Mouse (Mus musculus): ENCODE results near the gene Krtap5-1. TPM values are rescaled to one million over a fixed set of nuclear protein-coding genes. Genes with fewer than 3 reads are reported as not detected.
A peak's percentile ranks its signal among the peaks of the same experiment; 100 is the strongest.
"Not testable (repeated sequence)": the region's sequence is repeated elsewhere in the genome, so short reads cannot be mapped to it uniquely, and the experiment has no call there.

Gene Krtap5-1
- total and polyA plus RNA-seq, 3 experiments: not detected

DNA sequence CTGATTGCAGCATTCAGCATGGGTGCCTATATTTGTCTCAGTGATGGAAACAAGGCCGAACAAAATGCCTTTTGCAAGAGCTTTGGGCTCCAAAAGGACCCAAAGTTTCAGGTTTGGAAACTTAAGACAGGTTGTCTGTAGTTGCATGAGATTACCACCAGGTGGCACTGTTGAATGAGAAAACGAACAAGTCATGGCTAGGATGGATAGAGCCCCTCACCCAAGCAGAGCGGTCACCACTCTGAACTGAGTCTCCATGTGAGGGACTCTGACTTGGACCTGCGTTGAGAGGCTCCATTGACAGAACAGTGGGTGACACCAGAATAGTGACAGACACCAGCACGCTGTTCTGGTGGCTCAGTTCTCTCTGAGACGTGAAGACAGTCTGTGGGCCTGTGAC, 19.6 kb upstream of the Krtap5-1 start:
- Histone ChIP-seq H3K9me3 (replicated peaks; ENCODE audit: insufficient read depth, low read length) (no peaks in the 10 kb centered on the region), H3K27me3 (ENCODE audit: control insufficient read depth in 1 of 2, insufficient read depth in 2 of 2, low read length in 2 of 2) (peaks cover 0 to 6% of the 10 kb centered on the region in 2 experiments; a peak in 3 of 4 replicates), H3K27ac (ENCODE audit: control insufficient read depth, low read depth, low read length) (no peak overlapping the region), H3K4me3 (ENCODE audit: control insufficient read depth in 1 of 2, insufficient read depth in 1 of 2, low read depth in 2 of 2, low read length in 2 of 2) (no peak overlapping the region), H3K79me2 (ENCODE audit: control insufficient read depth, insufficient read depth, low read length, poor library complexity) (no peaks in the 10 kb centered on the region), H3K36me3 (ENCODE audit: control insufficient read depth in 1 of 2, insufficient read depth in 2 of 2, low read length in 2 of 2) (no peaks in the 10 kb centered on the region), H3K4me1 (ENCODE audit: control insufficient read depth in 1 of 2, insufficient read depth in 2 of 2, low read length in 2 of 2) (no peaks in the 10 kb centered on the region), H3K9ac (ENCODE audit: control insufficient read depth, low read depth, low read length, poor library complexity, severe bottlenecking) (no peak overlapping the region)
- peak; percentile 52 to 86 (median 74) for TF ChIP-seq CTCF (IDR thresholded peaks at IDR 0.05 in 2 of 3, conservative IDR thresholded peaks at IDR 0.05 in 1 of 3; ENCODE audit: control insufficient read depth in 1 of 3, insufficient read depth in 1 of 3, low read depth in 2 of 3, low read length in 3 of 3, poor library complexity in 1 of 3, severe bottlenecking in 1 of 3)
- TF ChIP-seq JUND (IDR thresholded peaks at IDR 0.05; ENCODE audit: low read depth, low read length): no peak
- TF ChIP-seq ZC3H11A (IDR thresholded peaks at IDR 0.05; ENCODE audit: low read depth, low read length): peak; percentile 62
- no peak for TF ChIP-seq POLR2AphosphoS5 (IDR thresholded peaks at IDR 0.05; ENCODE audit: borderline replicate concordance, low read depth, low read length)
- TF ChIP-seq SMC3 (IDR thresholded peaks at IDR 0.05; ENCODE audit: low read depth, low read length): peak; percentile 85
- TF ChIP-seq RAD21 (IDR thresholded peaks at IDR 0.05; ENCODE audit: low read depth, low read length): peak; percentile 84
- peak; percentile 50 for DNase-seq (ENCODE audit: low read depth, low spot score)

DNA sequence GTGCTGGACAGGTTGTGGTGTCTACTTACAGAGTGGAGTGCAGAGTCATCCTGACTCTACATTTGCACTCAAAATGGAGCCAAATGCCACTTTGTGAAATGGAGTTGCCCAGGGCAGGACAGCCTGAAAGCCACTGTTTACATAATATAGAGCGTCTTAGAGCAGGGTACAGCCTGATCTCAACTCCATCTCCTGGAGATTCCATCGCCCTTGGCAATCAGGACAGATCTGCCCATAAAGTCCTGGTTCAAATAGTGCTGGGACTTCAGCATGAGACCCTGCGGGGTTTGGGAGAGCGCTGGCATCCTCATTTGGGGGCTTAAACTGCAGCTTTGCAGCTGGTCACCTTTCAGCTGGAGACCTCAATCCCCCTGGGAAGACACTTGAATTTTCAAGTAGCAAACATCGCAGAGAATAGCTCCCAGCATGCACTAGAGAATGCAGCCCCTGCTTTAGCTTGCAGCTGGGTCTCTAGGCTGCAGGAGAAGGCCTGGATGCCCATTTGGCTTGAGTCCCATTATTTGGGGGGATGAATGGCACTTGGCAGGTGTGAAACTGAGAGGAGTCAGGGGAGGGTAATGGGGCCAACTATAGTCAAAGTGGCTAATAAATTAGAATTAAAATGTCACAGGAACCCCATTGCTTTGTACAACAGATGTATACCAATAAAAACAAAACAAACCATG, 17.8 kb upstream of the Krtap5-1 start:
- no peaks in the 10 kb centered on the region for H3K4me1 ChIP-seq (ENCODE audit: control insufficient read depth in 1 of 2, insufficient read depth in 2 of 2, low read length in 2 of 2)
- DNase-seq (ENCODE audit: low read depth, low spot score): no peak
- TF ChIP-seq EP300 (IDR thresholded peaks at IDR 0.05; ENCODE audit: low read depth in 1 of 2, low read length in 2 of 2): no peak
- no peak for TF ChIP-seq UBTF (IDR thresholded peaks at IDR 0.05; ENCODE audit: borderline replicate concordance, insufficient read depth, low read depth, low read length)
- no peak for TF ChIP-seq MAX (IDR thresholded peaks at IDR 0.05; ENCODE audit: low read length)
- no peak for TF ChIP-seq SMC3 (IDR thresholded peaks at IDR 0.05; ENCODE audit: low read depth, low read length)
- no peak for TF ChIP-seq CHD1 (IDR thresholded peaks at IDR 0.05; ENCODE audit: low read depth, low read length)
- no peak for TF ChIP-seq JUND (IDR thresholded peaks at IDR 0.05; ENCODE audit: low read depth, low read length)
- no peak for TF ChIP-seq POLR2AphosphoS5 (IDR thresholded peaks at IDR 0.05; ENCODE audit: borderline replicate concordance, low read depth, low read length)
- no peak for TF ChIP-seq SIN3A (IDR thresholded peaks at IDR 0.05; ENCODE audit: low read length)
- no peak for TF ChIP-seq ZKSCAN1 (IDR thresholded peaks at IDR 0.05; ENCODE audit: low read depth, low read length)
- TF ChIP-seq GABPA (IDR thresholded peaks at IDR 0.05; ENCODE audit: low read depth, low read length): no peak
- TF ChIP-seq MXI1 (IDR thresholded peaks at IDR 0.05; ENCODE audit: low read depth, low read length): no peak
- no peak for TF ChIP-seq TAL1 (IDR thresholded peaks at IDR 0.05; ENCODE audit: low read length)
- TF ChIP-seq NELFE (IDR thresholded peaks at IDR 0.05; ENCODE audit: low read depth, low read length): no peak
- no peak overlapping the region for H3K9ac ChIP-seq (ENCODE audit: control insufficient read depth, low read depth, low read length, poor library complexity, severe bottlenecking)
- no peaks in the 10 kb centered on the region for H3K79me2 ChIP-seq (ENCODE audit: control insufficient read depth, insufficient read depth, low read length, poor library complexity)
- no peak overlapping the region for H3K4me3 ChIP-seq (ENCODE audit: control insufficient read depth in 1 of 2, insufficient read depth in 1 of 2, low read depth in 2 of 2, low read length in 2 of 2)
- H3K27ac ChIP-seq (ENCODE audit: control insufficient read depth, low read depth, low read length): no peak overlapping the region
- peaks cover 0 to 6% of the 10 kb centered on the region in 2 experiments; a peak in 3 of 4 replicates for H3K27me3 ChIP-seq (ENCODE audit: control insufficient read depth in 1 of 2, insufficient read depth in 2 of 2, low read length in 2 of 2)
- no peaks in the 10 kb centered on the region for H3K36me3 ChIP-seq (ENCODE audit: control insufficient read depth in 1 of 2, insufficient read depth in 2 of 2, low read length in 2 of 2)
- H3K9me3 ChIP-seq (replicated peaks; ENCODE audit: insufficient read depth, low read length): no peaks in the 10 kb centered on the region

DNA sequence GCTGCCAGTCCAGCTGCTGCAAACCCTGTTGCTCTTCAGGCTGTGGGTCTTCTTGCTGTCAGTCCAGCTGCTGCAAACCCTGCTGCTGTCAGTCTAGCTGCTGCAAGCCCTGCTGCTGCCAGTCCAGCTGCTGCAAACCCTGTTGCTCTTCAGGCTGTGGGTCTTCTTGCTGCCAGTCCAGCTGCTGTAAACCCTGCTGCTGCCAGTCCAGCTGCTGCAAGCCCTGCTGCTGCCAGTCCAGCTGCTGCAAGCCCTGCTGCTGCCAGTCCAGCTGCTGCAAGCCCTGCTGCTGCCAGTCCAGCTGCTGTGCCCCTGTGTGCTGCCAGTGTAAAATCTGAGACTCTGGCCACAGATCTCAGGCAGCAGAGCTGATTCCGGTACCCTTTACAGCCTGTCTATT, 7.0 kb upstream of the Krtap5-1 start:
- peaks cover 7 to 14% of the 10 kb centered on the region in 2 experiments for H3K27me3 ChIP-seq (ENCODE audit: control insufficient read depth in 1 of 2, insufficient read depth in 2 of 2, low read length in 2 of 2)
- H3K4me3 ChIP-seq (ENCODE audit: control insufficient read depth in 1 of 2, insufficient read depth in 1 of 2, low read depth in 2 of 2, low read length in 2 of 2); H3K36me3 ChIP-seq (ENCODE audit: control insufficient read depth in 1 of 2, insufficient read depth in 2 of 2, low read length in 2 of 2); H3K27ac ChIP-seq (ENCODE audit: control insufficient read depth, low read depth, low read length); H3K79me2 ChIP-seq (ENCODE audit: control insufficient read depth, insufficient read depth, low read length, poor library complexity); H3K9me3 ChIP-seq (replicated peaks; ENCODE audit: insufficient read depth, low read length); H3K9ac ChIP-seq (ENCODE audit: control insufficient read depth, low read depth, low read length, poor library complexity, severe bottlenecking); DNase-seq (ENCODE audit: low read depth, low spot score); H3K4me1 ChIP-seq (ENCODE audit: control insufficient read depth in 1 of 2, insufficient read depth in 2 of 2, low read length in 2 of 2): not testable (repeated sequence)
